Mouse (Mus musculus): Measurements from ENCODE around the gene Gng12. TPM values are rescaled to one million over a fixed set of nuclear protein-coding genes. Genes with fewer than 3 reads are reported as not detected.
"Not testable (repeated sequence)": the region's sequence is repeated elsewhere in the genome, so short reads cannot be mapped to it uniquely, and the experiment has no call there.

The Gng12 gene
- polyA plus RNA-seq, 1 experiment from 2014 or later: 50.3 TPM

GRCm38 (mm10) chr6:66945004-66945356 is 48.8 kb downstream of the Gng12 start:
- no peak for DNase-seq (ENCODE audit: low spot score)
- Histone ChIP-seq H3K27ac (replicated peaks) (no peak overlapping the region), H3K27me3 (ENCODE audit: low read depth, poor library complexity, severe bottlenecking) (no peaks in the 10 kb centered on the region), H3K4me1 (peaks cover 28% of the 10 kb centered on the region), H3K36me3 (no peaks in the 10 kb centered on the region), H3K4me3 (no peak overlapping the region), H3K9me3 (replicated peaks) (no peaks in the 10 kb centered on the region)
- 72% methylated on average over 5 of the region's 5 CpGs for WGBS

DNA sequence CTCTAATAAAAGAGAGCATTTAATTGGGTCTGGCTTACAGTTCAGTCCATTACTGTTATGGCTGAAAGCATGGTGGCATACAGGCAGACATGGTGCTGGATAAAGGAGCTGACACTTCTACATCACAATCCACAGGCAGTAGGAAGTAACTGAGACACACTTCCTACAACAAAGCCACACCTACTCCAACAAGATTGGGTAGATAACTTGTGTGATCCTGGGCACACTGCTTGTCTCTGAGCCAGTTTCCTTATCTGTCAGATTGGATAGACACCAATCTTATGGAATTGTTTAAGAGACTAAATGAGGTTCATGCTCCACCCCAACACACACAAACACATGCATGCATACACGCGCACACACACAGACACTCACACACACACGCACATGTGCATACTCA is 51.9 kb downstream of the Gng12 start:
- Histone ChIP-seq H3K4me3 (no peak overlapping the region), H3K4me1 (peaks cover 22% of the 10 kb centered on the region), H3K27ac (replicated peaks) (no peak overlapping the region), H3K9me3 (replicated peaks) (no peaks in the 10 kb centered on the region), H3K36me3 (no peaks in the 10 kb centered on the region), H3K27me3 (ENCODE audit: low read depth, poor library complexity, severe bottlenecking) (no peaks in the 10 kb centered on the region)
- DNase-seq (ENCODE audit: low spot score): no peak
- WGBS: 97% methylated on average over 3 of the region's 3 CpGs

GRCm38 (mm10) chr6:66948848-66949247 is 52.7 kb downstream of the Gng12 start:
- 87% methylated on average over 3 of the region's 3 CpGs for WGBS
- DNase-seq (ENCODE audit: low spot score): no peak
- H3K4me3 ChIP-seq: no peak overlapping the region

GRCm38 (mm10) chr6:66951726-66952418 is 55.7 kb downstream of the Gng12 start:
- WGBS: 88% methylated on average over 5 of the region's 5 CpGs
- Histone ChIP-seq H3K27ac (replicated peaks) (no peak overlapping the region), H3K9me3 (replicated peaks) (no peaks in the 10 kb centered on the region), H3K4me3 (no peak overlapping the region), H3K27me3 (ENCODE audit: low read depth, poor library complexity, severe bottlenecking) (no peaks in the 10 kb centered on the region), H3K36me3 (no peaks in the 10 kb centered on the region), H3K4me1 (no peaks in the 10 kb centered on the region)
- DNase-seq (ENCODE audit: low spot score): no peak

More at GRCm38 (mm10) chr6:66948848-66949247, 52.7 kb downstream of the Gng12 start:
- Histone ChIP-seq H3K27ac (replicated peaks) (no peak overlapping the region), H3K4me1 (peaks cover 15% of the 10 kb centered on the region), H3K27me3 (ENCODE audit: low read depth, poor library complexity, severe bottlenecking) (no peaks in the 10 kb centered on the region), H3K36me3 (no peaks in the 10 kb centered on the region), H3K9me3 (replicated peaks) (no peaks in the 10 kb centered on the region)

DNA sequence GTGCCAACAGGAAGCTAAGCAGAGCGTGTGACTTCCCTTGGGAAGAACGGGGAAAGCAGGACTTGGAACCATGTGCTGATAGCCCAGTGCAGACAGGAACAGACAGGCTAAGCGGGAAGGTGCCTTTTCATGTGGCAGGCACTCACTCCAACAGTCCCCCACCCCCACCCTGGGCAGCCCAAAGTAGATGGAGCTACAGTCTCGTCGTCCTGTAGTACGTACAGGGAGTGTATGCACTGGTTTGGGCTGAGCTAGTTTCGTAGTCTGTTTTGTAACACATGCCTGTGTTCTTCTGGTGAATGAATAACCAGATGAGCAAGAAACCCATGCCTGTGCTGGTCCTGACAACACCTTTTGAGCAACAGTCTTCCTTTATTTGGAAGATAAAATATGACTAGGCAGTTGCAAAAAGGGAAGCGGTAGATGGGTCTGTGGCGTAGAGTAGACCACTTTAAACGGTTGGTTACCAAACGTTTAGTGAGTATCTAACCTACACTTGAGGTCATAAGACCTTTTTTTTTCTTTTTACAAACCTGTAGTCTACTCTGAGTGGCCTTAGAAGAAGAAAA is 57.8 kb downstream of the Gng12 start:
- Histone ChIP-seq H3K36me3 (no peaks in the 10 kb centered on the region), H3K4me1 (no peaks in the 10 kb centered on the region), H3K9me3 (replicated peaks) (no peaks in the 10 kb centered on the region), H3K27me3 (ENCODE audit: low read depth, poor library complexity, severe bottlenecking) (no peaks in the 10 kb centered on the region), H3K27ac (replicated peaks) (no peak overlapping the region), H3K4me3 (no peak overlapping the region)
- WGBS: 85% methylated on average over 11 of the region's 11 CpGs
- DNase-seq (ENCODE audit: low spot score): no peak

DNA sequence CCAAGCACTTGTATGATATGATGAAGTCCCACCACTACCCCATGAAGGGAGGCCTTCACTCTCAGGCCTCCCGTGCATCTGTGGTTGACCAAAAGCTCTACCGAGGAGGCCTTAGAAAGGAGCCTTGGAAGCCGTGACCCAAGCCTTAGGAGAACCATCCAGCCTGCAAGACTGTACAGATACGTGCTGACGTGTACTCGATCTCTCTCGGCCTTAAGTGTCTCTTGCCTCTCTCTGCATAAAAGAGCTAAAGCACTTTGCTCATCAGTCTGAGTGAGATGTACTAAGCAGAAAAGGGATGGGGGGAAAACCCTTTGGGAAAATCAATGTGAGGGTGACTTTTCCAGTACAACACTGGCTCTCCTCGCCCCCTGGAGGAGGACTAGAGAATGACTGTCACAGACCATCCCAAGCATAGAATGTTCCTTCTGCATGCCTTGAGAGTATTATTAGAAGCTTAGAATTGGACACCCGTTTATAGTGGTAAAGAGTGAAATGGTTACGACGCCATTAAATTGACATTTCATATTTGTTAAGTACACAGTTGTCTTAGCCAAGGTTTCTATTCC is 59.0 kb downstream of the Gng12 start:
- H3K27me3 ChIP-seq (ENCODE audit: low read depth, poor library complexity, severe bottlenecking): no peaks in the 10 kb centered on the region
- DNase-seq (ENCODE audit: low spot score): no peak
- no peaks in the 10 kb centered on the region for H3K9me3 ChIP-seq (replicated peaks)
- WGBS: 78% methylated on average over 11 of the region's 11 CpGs
- H3K36me3 ChIP-seq: no peaks in the 10 kb centered on the region
- H3K4me1 ChIP-seq: no peaks in the 10 kb centered on the region
- H3K4me3 ChIP-seq: no peak overlapping the region
- H3K27ac ChIP-seq (replicated peaks): no peak overlapping the region

- no peaks in the 10 kb centered on the region for H3K27me3 ChIP-seq (ENCODE audit: low read depth, poor library complexity, severe bottlenecking)
- no peaks in the 10 kb centered on the region for H3K9me3 ChIP-seq (replicated peaks)
- no peak for DNase-seq (ENCODE audit: low spot score)
- 96% methylated on average over 5 of the region's 5 CpGs for WGBS
- no peak overlapping the region for H3K27ac ChIP-seq (replicated peaks)
- no peaks in the 10 kb centered on the region for H3K4me1 ChIP-seq
- H3K4me3 ChIP-seq: no peak overlapping the region
- no peaks in the 10 kb centered on the region for H3K36me3 ChIP-seq
Measured at GRCm38 (mm10) chr6:66958466-66959235, 62.5 kb downstream of the Gng12 start.

GRCm38 (mm10) chr6:66962582-66963043 is 66.4 kb downstream of the Gng12 start:
- H3K27ac ChIP-seq (replicated peaks): no peak overlapping the region
- WGBS: 29% methylated on average over 2 of the region's 2 CpGs
- no peaks in the 10 kb centered on the region for H3K36me3 ChIP-seq
- DNase-seq (ENCODE audit: low spot score): no peak
- H3K9me3 ChIP-seq (replicated peaks): no peaks in the 10 kb centered on the region
- H3K4me1 ChIP-seq: peaks cover 25% of the 10 kb centered on the region
- H3K27me3 ChIP-seq (ENCODE audit: low read depth, poor library complexity, severe bottlenecking): peaks cover 14% of the 10 kb centered on the region; the same call in 1 of the 2 replicates
- no peak overlapping the region for H3K4me3 ChIP-seq

DNA sequence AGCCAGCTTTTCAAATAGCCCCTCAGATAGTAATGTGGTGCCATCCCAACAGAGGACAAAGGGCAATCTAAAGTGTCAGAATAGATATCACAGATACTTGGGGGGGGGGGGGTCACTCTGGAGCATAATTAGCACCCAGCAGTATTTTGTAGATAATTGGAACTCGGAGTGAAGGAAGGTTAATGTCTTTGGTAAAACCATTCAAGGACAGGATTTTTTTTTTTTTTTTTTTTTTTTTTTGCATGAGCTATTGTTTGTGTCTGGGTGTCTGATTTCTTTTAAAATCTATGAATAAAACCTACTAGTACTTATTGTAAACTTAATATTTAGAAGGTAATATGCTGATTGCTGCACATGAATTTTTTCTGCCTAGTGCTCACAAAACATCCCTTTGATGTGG is 66.9 kb downstream of the Gng12 start:
- Histone ChIP-seq H3K27ac (replicated peaks) (no peak overlapping the region), H3K9me3 (replicated peaks) (no peaks in the 10 kb centered on the region), H3K36me3 (no peaks in the 10 kb centered on the region), H3K27me3 (ENCODE audit: low read depth, poor library complexity, severe bottlenecking) (peaks cover 18% of the 10 kb centered on the region; the same call in 1 of the 2 replicates), H3K4me1 (peaks cover 29% of the 10 kb centered on the region), H3K4me3 (no peak overlapping the region)
- WGBS: 82% methylated on average over 1 of the region's 1 CpGs
- no peak for DNase-seq (ENCODE audit: low spot score)

- not testable (repeated sequence) for H3K4me3 ChIP-seq; H3K9me3 ChIP-seq (replicated peaks); H3K36me3 ChIP-seq; DNase-seq (ENCODE audit: low spot score); H3K27ac ChIP-seq (replicated peaks)
- WGBS: 80% methylated on average over 3 of the region's 3 CpGs
- peaks cover 23% of the 10 kb centered on the region; the same call in 1 of the 2 replicates for H3K27me3 ChIP-seq (ENCODE audit: low read depth, poor library complexity, severe bottlenecking)
- H3K4me1 ChIP-seq: peaks cover 31% of the 10 kb centered on the region
Measured at GRCm38 (mm10) chr6:66963651-66964050, 67.5 kb downstream of the Gng12 start.

DNA sequence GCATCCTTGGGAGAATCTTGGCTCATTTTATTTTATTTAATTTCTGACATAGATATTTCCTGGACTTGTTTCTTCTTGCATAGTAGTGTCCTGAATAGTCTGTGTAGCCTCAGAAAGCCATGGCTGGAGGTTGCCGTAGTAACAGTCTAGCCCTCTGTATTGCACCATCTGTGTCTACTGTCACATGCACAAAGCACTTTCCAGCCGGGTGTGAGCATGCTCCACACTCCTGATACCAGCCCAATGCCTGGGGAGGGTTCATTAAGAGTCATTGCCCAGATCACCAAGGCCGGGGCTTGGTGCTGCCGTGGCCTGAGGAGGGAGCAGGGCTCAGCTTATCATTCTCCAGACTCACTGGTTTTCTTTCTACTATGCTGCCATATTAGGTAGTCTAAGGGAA is 68.0 kb downstream of the Gng12 start:
- peaks cover 31% of the 10 kb centered on the region for H3K4me1 ChIP-seq
- WGBS: 66% methylated on average over 4 of the region's 4 CpGs
- DNase-seq (ENCODE audit: low spot score): peak; percentile 38
- H3K27me3 ChIP-seq (ENCODE audit: low read depth, poor library complexity, severe bottlenecking): peaks cover 23% of the 10 kb centered on the region; the same call in 1 of the 2 replicates
- no peaks in the 10 kb centered on the region for H3K9me3 ChIP-seq (replicated peaks)
- H3K27ac ChIP-seq (replicated peaks): 0 out of 2 replicates have a peak overlapping the region, but pooled peaks have one; percentile 14
- no peaks in the 10 kb centered on the region for H3K36me3 ChIP-seq
- H3K4me3 ChIP-seq: no peak overlapping the region

DNA sequence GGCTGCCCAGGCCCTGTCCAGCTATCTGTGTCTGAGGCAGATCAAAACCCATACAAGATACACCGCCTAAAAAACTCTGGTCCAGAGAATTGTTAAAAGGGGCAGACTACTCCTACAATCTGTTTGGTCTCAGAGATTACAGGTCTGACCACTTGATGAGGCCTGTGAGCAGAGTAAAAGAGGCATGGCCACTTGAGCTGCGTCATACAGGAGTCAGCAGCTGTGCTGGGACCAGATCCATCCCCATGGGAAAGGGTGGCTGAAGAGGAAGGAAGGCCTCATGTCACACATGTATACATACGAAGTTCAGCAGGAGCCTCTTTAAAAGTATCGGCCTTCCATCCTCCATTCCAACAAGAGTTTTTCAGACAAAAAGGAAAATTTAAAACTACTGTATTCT is 69.0 kb downstream of the Gng12 start:
- Histone ChIP-seq H3K9me3 (replicated peaks) (no peaks in the 10 kb centered on the region), H3K4me3 (no peak overlapping the region), H3K4me1 (peaks cover 37% of the 10 kb centered on the region), H3K36me3 (no peaks in the 10 kb centered on the region), H3K27ac (replicated peaks) (no peak overlapping the region), H3K27me3 (ENCODE audit: low read depth, poor library complexity, severe bottlenecking) (peaks cover 23% of the 10 kb centered on the region; the same call in 1 of the 2 replicates)
- WGBS: 84% methylated on average over 4 of the region's 4 CpGs
- no peak for DNase-seq (ENCODE audit: low spot score)

All from midbrain, embryonic 10.5 days (tissue).